Mouse (Mus musculus) kidney, postnatal 0 days (tissue): ENCODE data around the gene Olfr551. TPM values are rescaled to one million over a fixed set of nuclear protein-coding genes. Genes with fewer than 3 reads are reported as not detected.
"Not testable (repeated sequence)": the region's sequence is repeated elsewhere in the genome, so short reads cannot be mapped to it uniquely, and the experiment has no call there.

Source experiments
- ATAC-seq: fragments of 200-750 bp; cut with Nextera tagmentation; replicated peaks from 2 replicates; pipeline ENCODE4 v1.8.0; 2017; ENCODE audit warnings: low read depth, moderate number of reproducible peaks, moderate TSS enrichment, moderate library complexity; ENCODE audit not compliant: low FRiP score
- DNase-seq: peaks from one replicate; pipeline ENCODE4 v3.0.0-alpha.2; 2016; ENCODE audit warnings: low spot score
- H3K27ac ChIP-seq: fragments of 300-500 bp; sonication (generic); 2 replicates; pipeline ENCODE4 v1.5.1; 2014; ENCODE audit warnings: mild to moderate bottlenecking
- H3K27me3 ChIP-seq: fragments of 300-500 bp; sonication (generic); 2 replicates; pipeline ENCODE4 v1.6.1; 2014; ENCODE audit warnings: low read length, mixed read lengths; ENCODE audit not compliant: insufficient read depth
- H3K36me3 ChIP-seq: fragments of 300-500 bp; sonication (generic); 2 replicates; pipeline ENCODE4 v1.6.1; 2014; ENCODE audit warnings: low read length, mixed read lengths; ENCODE audit not compliant: insufficient read depth
- H3K4me1 ChIP-seq: fragments of 300-500 bp; sonication (generic); replicated peaks from 2 replicates; pipeline ENCODE4 v1.6.1; 2014; ENCODE audit warnings: antibody characterized with exemption, low read length, mixed read lengths; ENCODE audit not compliant: insufficient read depth
- H3K4me2 ChIP-seq: fragments of 300-500 bp; sonication (generic); 2 replicates; pipeline ENCODE4 v1.6.1; 2014; ENCODE audit warnings: mild to moderate bottlenecking, low read length, moderate library complexity, mixed read lengths
- H3K4me3 ChIP-seq: fragments of 300-500 bp; sonication (generic); replicated peaks from 2 replicates; pipeline ENCODE4 v1.5.1; 2014; ENCODE audit warnings: low read depth, low read length
- H3K9ac ChIP-seq: fragments of 300-500 bp; sonication (generic); 2 replicates; pipeline ENCODE4 v1.6.1; 2014; ENCODE audit warnings: low read depth, low read length
- H3K9me3 ChIP-seq: fragments of 300-500 bp; sonication (generic); replicated peaks from 2 replicates; pipeline ENCODE4 v1.6.1; 2016; ENCODE audit warnings: low read length, inconsistent platforms, mixed read lengths
- CTCF ChIP-seq: IDR thresholded peaks from 2 replicates; pipeline ENCODE4 v1.5.1; 2016; ENCODE audit warnings: antibody characterized with exemption, low read depth, mild to moderate bottlenecking, moderate library complexity
- WGBS: fragments of 180-500 bp; shearing (Covaris S2); extraction: QIAGEN DNeasy Blood & Tissue Kit; methylation state at CpG from one replicate; pipeline ENCODE4 v1.1.7; 2014; 5-methylcytosine and 5-hydroxymethylcytosine counted together
- polyA plus RNA-seq: library from polyadenylated mRNA; unstranded; fragments of >200 nt; fragmentation: Nextera tagmentation; extraction: Ambion mirVana; gene quantifications from 2 replicates; pipeline ENCODE4 v1.2.1, GENCODE M21; 2015

Gene Olfr551
- not detected in 2 replicates for polyA plus RNA-seq

- WGBS, result 85% methylated on average over 3 of the region's 3 CpGs
- H3K9ac ChIP-seq, result no peak within 1 kb of the TSS
- DNase-seq (no peak), ATAC-seq (no peak)
- H3K4me2 ChIP-seq, result no peak within 1 kb of the TSS
- no peaks in the 10 kb centered on the region for H3K36me3 ChIP-seq
- no peaks in the 10 kb centered on the region for H3K27me3 ChIP-seq
- H3K4me1 ChIP-seq, result no peaks in the 10 kb centered on the region
- H3K9me3 ChIP-seq, result no peaks in the 10 kb centered on the region
- no peak within 1 kb of the TSS for H3K4me3 ChIP-seq
- H3K27ac ChIP-seq, result no peak within 1 kb of the TSS
- TF ChIP-seq CTCF, result no peak
These were observed at the start of gene Olfr551 for GRCm38 (mm10) chr7:102591786-102592185. Gene Olfr551, minus strand, starts transcription at chr7:102591886.

GRCm38 (mm10) chr7:102638132-102638531 is 46.4 kb upstream of the Olfr551 start, which contains the start of gene Olfr554:
Gene Olfr554, plus strand, starts transcription at chr7:102638432.
- Histone ChIP-seq H3K4me2 (no peak within 1 kb of the TSS), H3K9ac (no peak within 1 kb of the TSS), H3K4me1 (no peaks in the 10 kb centered on the region), H3K27ac (no peak within 1 kb of the TSS), H3K27me3 (no peaks in the 10 kb centered on the region), H3K9me3 (no peaks in the 10 kb centered on the region), H3K36me3 (no peaks in the 10 kb centered on the region), H3K4me3 (no peak within 1 kb of the TSS)
- DNase-seq, result no peak
- 58% methylated on average over 1 of the region's 1 CpGs for WGBS
- no peak for ATAC-seq
- no peak for TF ChIP-seq CTCF

- no peaks in the 10 kb centered on the region for H3K9me3 ChIP-seq
- no peaks in the 10 kb centered on the region for H3K4me1 ChIP-seq
- H3K36me3 ChIP-seq, result no peaks in the 10 kb centered on the region
- H3K27me3 ChIP-seq, result no peaks in the 10 kb centered on the region
- no peak overlapping the region for H3K27ac ChIP-seq
- ATAC-seq, result no peak
- H3K4me2 ChIP-seq, result no peak overlapping the region
- no peak overlapping the region for H3K4me3 ChIP-seq
- 31% methylated on average over 3 of the region's 3 CpGs for WGBS
- peak; percentile 44 for DNase-seq
- H3K9ac ChIP-seq, result no peak overlapping the region
- peak; percentile 68 for TF ChIP-seq CTCF
These were observed 45.0 kb upstream of the Olfr551 start for GRCm38 (mm10) chr7:102636665-102637064.

GRCm38 (mm10) chr7:102620368-102620767 is 28.7 kb upstream of the Olfr551 start:
- H3K27me3 ChIP-seq, H3K9me3 ChIP-seq, DNase-seq, H3K4me3 ChIP-seq, H3K27ac ChIP-seq, H3K36me3 ChIP-seq, H3K4me2 ChIP-seq, H3K9ac ChIP-seq, H3K4me1 ChIP-seq, ATAC-seq: not testable (repeated sequence)
- 89% methylated on average over 16 of the region's 19 CpGs for WGBS

GRCm38 (mm10) chr7:102619608-102620007 is 27.9 kb upstream of the Olfr551 start:
- Histone ChIP-seq H3K4me2 (no peak overlapping the region), H3K9me3 (no peaks in the 10 kb centered on the region), H3K27me3 (no peaks in the 10 kb centered on the region), H3K4me1 (no peaks in the 10 kb centered on the region), H3K27ac (no peak overlapping the region), H3K36me3 (no peaks in the 10 kb centered on the region), H3K4me3 (no peak overlapping the region), H3K9ac (no peak overlapping the region)
- DNase-seq (no peak), ATAC-seq (no peak)
- TF ChIP-seq CTCF, result no peak
- 58% methylated on average over 5 of the region's 5 CpGs for WGBS

GRCm38 (mm10) chr7:102618118-102618517 is 26.4 kb upstream of the Olfr551 start, which contains the start of gene Olfr553:
Gene Olfr553, minus strand, starts transcription at chr7:102618218.
- no peak within 1 kb of the TSS for H3K9ac ChIP-seq
- H3K9me3 ChIP-seq, result no peaks in the 10 kb centered on the region
- no peak within 1 kb of the TSS for H3K27ac ChIP-seq
- no peak for TF ChIP-seq CTCF
- no peaks in the 10 kb centered on the region for H3K27me3 ChIP-seq
- no peaks in the 10 kb centered on the region for H3K4me1 ChIP-seq
- no peaks in the 10 kb centered on the region for H3K36me3 ChIP-seq
- ATAC-seq, result no peak
- DNase-seq, result no peak
- H3K4me2 ChIP-seq, result no peak within 1 kb of the TSS
- H3K4me3 ChIP-seq, result no peak within 1 kb of the TSS

GRCm38 (mm10) chr7:102597378-102598031 is 5.8 kb upstream of the Olfr551 start, which contains the start of gene Olfr552:
Gene Olfr552, plus strand, starts transcription at chr7:102597770.
- Histone ChIP-seq H3K4me1 (no peaks in the 10 kb centered on the region), H3K9ac (no peak within 1 kb of the TSS), H3K27ac (no peak within 1 kb of the TSS), H3K4me2 (no peak within 1 kb of the TSS), H3K27me3 (no peaks in the 10 kb centered on the region), H3K9me3 (no peaks in the 10 kb centered on the region), H3K36me3 (no peaks in the 10 kb centered on the region), H3K4me3 (no peak within 1 kb of the TSS)
- ATAC-seq (no peak), DNase-seq (no peak)
- TF ChIP-seq CTCF, result no peak
- WGBS, result 62% methylated on average over 1 of the region's 1 CpGs
